Mouse (Mus musculus) C2C12 (cell line): Measurements from ENCODE around the gene Lcn6. TPM values are rescaled to one million over a fixed set of nuclear protein-coding genes. Genes with fewer than 3 reads are reported as not detected.

ENCODE experiments used
- H3K27me3 ChIP-seq: one replicate; pipeline ENCODE4 v1.6.1; 2011; ENCODE audit not compliant: control insufficient read depth, insufficient read depth, insufficient read length
- H3K36me3 ChIP-seq: one replicate; pipeline ENCODE4 v1.6.1; 2011; ENCODE audit not compliant: control insufficient read depth, insufficient read depth
- H3K4me3 ChIP-seq: one replicate; pipeline ENCODE4 v1.5.1; 2011; ENCODE audit warnings: mild to moderate bottlenecking, control low read depth; ENCODE audit not compliant: poor library complexity, insufficient read depth, severe bottlenecking
- H3K79me2 ChIP-seq: one replicate; pipeline ENCODE4 v1.6.1; 2011; ENCODE audit not compliant: control insufficient read depth, insufficient read depth
- H3K79me3 ChIP-seq: one replicate; pipeline ENCODE4 v1.6.1; 2011; ENCODE audit warnings: low read depth, control low read depth
- H3ac ChIP-seq: one replicate; pipeline ENCODE3; 2011; ENCODE audit warnings: low read depth; ENCODE audit not compliant: control insufficient read depth, insufficient read length
- CEBPB ChIP-seq: IDR thresholded peaks from one replicate; pipeline ENCODE4 v1.6.1; 2011; ENCODE audit warnings: low read depth, mild to moderate bottlenecking, control low read depth, moderate library complexity
- CTCF ChIP-seq: IDR thresholded peaks from one replicate; pipeline ENCODE4 v1.5.1; 2011; ENCODE audit not compliant: control insufficient read depth, insufficient read depth, insufficient read length
- FOSL1 ChIP-seq: IDR thresholded peaks from one replicate; pipeline ENCODE4 v1.8.0; 2011; ENCODE audit warnings: mild to moderate bottlenecking, low read length; ENCODE audit not compliant: poor library complexity, insufficient read depth, severe bottlenecking
- MAX ChIP-seq: IDR thresholded peaks from one replicate; pipeline ENCODE4 v1.6.1; 2011; ENCODE audit warnings: mild to moderate bottlenecking, control low read depth
- MYOD1 ChIP-seq: IDR thresholded peaks from one replicate; pipeline ENCODE4 v1.6.1; 2011; ENCODE audit warnings: low read depth; ENCODE audit not compliant: control insufficient read depth, insufficient read length
- MYOG ChIP-seq: IDR thresholded peaks from one replicate; pipeline ENCODE4 v1.6.1; 2011; ENCODE audit not compliant: control insufficient read depth, insufficient read length; ENCODE audit errors: extremely low read depth
- USF1 ChIP-seq: IDR thresholded peaks from one replicate; pipeline ENCODE4 v1.6.1; 2011; ENCODE audit warnings: low read depth, mild to moderate bottlenecking, control low read depth, moderate library complexity
- polyA plus RNA-seq: library from polyadenylated mRNA; unstranded; fragments of >200 nt; fragmentation: generic; extraction: Trizol; gene quantifications from one replicate; pipeline ENCODE4 v1.2.1, GENCODE M21; 2012; ENCODE audit warnings: missing spikeins

The Lcn6 gene
- polyA plus RNA-seq, 1 experiment: not detected

DNA sequence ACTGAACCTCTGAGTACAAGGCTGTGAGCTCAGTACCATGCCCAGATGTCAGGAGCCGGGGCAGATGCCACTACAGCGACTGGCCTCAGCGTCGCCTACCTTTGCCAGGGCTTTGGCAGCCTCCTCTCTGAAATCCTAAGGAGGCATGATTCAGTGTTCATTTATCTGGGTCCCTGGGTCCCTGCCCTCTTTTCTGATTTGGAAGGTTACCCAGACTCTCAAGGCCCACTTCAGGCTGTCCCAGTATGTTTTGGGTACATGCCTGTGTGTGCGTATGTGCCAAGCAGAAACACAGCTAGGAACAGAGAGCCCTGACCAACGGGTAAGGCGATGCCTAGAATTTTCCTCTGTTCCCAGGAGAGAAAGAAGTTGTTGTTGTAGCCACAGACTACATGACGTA is 16.3 kb upstream of the Lcn6 start:
- Histone ChIP-seq H3ac (no peak overlapping the region), H3K79me2 (no peaks in the 10 kb centered on the region), H3K4me3 (no peak overlapping the region), H3K36me3 (no peaks in the 10 kb centered on the region), H3K79me3 (no peaks in the 10 kb centered on the region), H3K27me3 (peaks cover 6% of the 10 kb centered on the region)
- TF ChIP-seq MYOG: no peak
- no peak for TF ChIP-seq CTCF
- no peak for TF ChIP-seq MYOD1
- no peak for TF ChIP-seq FOSL1
- no peak for TF ChIP-seq MAX
- no peak for TF ChIP-seq USF1
- no peak for TF ChIP-seq CEBPB

DNA sequence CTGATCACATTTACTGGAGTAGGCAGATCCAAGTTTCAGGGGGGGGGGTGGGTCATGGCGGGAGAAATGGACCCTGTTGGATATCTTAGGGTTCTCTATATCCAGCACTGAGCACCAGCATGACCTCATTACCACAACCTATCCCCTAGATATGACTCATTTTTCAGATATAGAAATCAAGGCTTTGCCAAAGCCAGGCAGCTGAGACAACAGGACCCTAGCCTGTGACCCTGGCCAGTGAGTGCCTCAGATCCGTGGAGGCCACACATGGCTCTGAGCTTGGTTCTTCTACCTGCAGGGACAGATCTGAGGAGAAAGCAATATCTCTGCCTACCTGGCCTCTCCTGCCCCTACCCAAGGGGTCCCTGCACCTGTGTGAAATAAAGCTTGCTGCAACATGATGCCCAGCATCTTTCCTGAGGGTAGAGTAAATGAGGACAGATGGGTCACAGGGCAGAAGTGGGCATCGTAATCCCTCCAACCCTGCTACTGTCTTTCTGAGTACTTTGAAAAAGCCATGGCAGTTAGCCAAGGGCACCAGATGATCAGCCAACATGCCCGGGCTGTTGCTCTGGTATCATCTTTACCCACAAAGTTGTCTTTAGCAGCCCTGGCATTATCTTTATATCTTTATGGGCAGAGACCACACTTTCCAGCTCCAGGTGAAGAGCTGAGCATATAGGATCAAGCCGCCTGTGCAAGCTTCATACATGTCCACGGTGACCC is 15.2 kb upstream of the Lcn6 start:
- Histone ChIP-seq H3ac (no peak overlapping the region), H3K4me3 (no peak overlapping the region), H3K27me3 (peaks cover 3% of the 10 kb centered on the region), H3K79me3 (no peaks in the 10 kb centered on the region), H3K79me2 (no peaks in the 10 kb centered on the region), H3K36me3 (no peaks in the 10 kb centered on the region)
- no peak for TF ChIP-seq CTCF
- TF ChIP-seq MYOG: no peak
- no peak for TF ChIP-seq MAX
- no peak for TF ChIP-seq USF1
- TF ChIP-seq CEBPB: no peak
- peak; percentile 7 for TF ChIP-seq FOSL1
- TF ChIP-seq MYOD1: peak; percentile 95

DNA sequence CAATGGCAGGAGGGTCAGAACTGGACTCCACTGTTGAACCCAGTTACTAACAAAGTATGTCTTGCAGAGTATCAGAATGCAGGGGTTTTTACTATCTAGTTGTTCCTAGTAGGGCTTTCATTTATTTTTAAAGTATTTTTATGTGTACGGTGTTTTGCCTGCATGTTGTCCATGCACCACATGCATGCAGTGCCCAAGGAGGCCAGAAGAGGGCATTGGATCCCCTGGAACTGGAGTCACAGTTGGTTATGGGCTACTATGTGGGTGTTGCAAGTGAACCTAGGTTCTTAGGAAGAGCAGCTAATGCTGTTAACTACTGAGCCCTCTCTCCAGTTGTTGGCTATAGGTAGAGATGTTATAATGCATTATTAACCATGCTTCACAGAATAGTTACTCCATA is 13.1 kb upstream of the Lcn6 start:
- no peaks in the 10 kb centered on the region for H3K79me2 ChIP-seq
- TF ChIP-seq MYOG: no peak
- no peak for TF ChIP-seq USF1
- no peak for TF ChIP-seq FOSL1
- TF ChIP-seq MYOD1: no peak
- no peak for TF ChIP-seq CTCF
- no peak for TF ChIP-seq MAX
- no peak for TF ChIP-seq CEBPB
- peaks cover 12% of the 10 kb centered on the region for H3K27me3 ChIP-seq
- no peak overlapping the region for H3ac ChIP-seq
- no peak overlapping the region for H3K4me3 ChIP-seq
- H3K36me3 ChIP-seq: no peaks in the 10 kb centered on the region
- H3K79me3 ChIP-seq: no peaks in the 10 kb centered on the region

DNA sequence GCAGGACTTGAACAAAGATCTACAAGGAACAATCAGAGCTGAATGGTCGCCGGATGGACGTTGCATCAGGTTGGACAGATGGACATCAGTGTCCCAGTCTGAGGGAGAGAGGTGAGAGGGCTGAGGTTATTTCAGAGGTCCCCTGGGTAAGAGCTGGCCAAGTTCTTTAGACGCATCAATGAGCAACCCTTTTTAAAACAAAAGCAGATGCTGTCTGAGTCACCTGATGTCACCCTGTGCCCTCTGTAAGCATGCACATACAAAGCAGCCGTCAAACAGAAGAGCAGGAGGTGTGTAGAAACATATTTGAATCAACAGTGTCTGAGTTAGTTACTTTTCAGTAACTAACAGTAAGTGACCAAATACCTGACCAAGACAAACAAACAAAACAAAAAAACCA is 12.5 kb upstream of the Lcn6 start:
- Histone ChIP-seq H3K36me3 (no peaks in the 10 kb centered on the region), H3K79me3 (no peaks in the 10 kb centered on the region), H3ac (no peak overlapping the region), H3K79me2 (no peaks in the 10 kb centered on the region), H3K4me3 (no peak overlapping the region), H3K27me3 (peaks cover 12% of the 10 kb centered on the region)
- no peak for TF ChIP-seq USF1
- no peak for TF ChIP-seq MYOG
- TF ChIP-seq CTCF: no peak
- no peak for TF ChIP-seq CEBPB
- no peak for TF ChIP-seq FOSL1
- no peak for TF ChIP-seq MAX
- TF ChIP-seq MYOD1: no peak

DNA sequence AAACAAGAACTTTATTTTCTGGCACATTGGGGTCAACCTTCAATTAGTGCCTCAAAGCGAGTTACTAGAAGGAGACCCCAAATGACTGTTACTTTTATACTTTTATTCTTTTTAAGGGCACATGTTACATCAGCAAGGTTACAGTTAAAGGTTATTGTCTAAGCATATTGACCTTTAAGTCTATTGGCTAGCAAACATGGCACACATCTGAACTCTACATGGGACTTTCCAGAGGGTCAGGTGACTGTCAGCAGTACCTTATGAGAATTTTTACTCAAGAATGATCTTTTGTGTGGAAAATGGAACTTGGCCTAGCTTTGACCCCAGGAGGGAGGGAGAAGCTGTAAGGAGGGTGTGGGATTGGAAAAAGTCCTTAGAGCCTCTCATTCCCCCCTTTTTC is 10.1 kb upstream of the Lcn6 start:
- no peaks in the 10 kb centered on the region for H3K36me3 ChIP-seq
- H3K27me3 ChIP-seq: peaks cover 17% of the 10 kb centered on the region
- H3ac ChIP-seq: no peak overlapping the region
- no peaks in the 10 kb centered on the region for H3K79me2 ChIP-seq
- no peaks in the 10 kb centered on the region for H3K79me3 ChIP-seq
- no peak for TF ChIP-seq CTCF
- no peak for TF ChIP-seq MYOD1
- no peak overlapping the region for H3K4me3 ChIP-seq

GRCm38 (mm10) chr2:25679559-25679958 is 3.0 kb downstream of the Lcn6 start:
- no peaks in the 10 kb centered on the region for H3K79me3 ChIP-seq
- H3K36me3 ChIP-seq: no peaks in the 10 kb centered on the region
- peaks cover 56% of the 10 kb centered on the region for H3K27me3 ChIP-seq
- no peak overlapping the region for H3K4me3 ChIP-seq
- H3K79me2 ChIP-seq: no peaks in the 10 kb centered on the region
- TF ChIP-seq USF1 (no peak), CEBPB (no peak), MYOD1 (no peak)
- no peak overlapping the region for H3ac ChIP-seq
